Comparison of ENCODE assay signal across 7 mouse cellular contexts in genomic region chr19:54047386-54048050, GRCm38 (mm10). TPM values are rescaled to one million over a fixed set of nuclear protein-coding genes. Genes with fewer than 3 reads are reported as not detected.
A peak's percentile ranks its signal among the peaks of the same experiment; 100 is the strongest.
DNase-seq lines count a peak whose midpoint lies in the region; ATAC-seq and TF ChIP-seq lines count a peak whose summit lies in the region.

No protein-coding gene starts in this region.

- no peak for ATAC-seq in embryonic facial prominence, embryonic 15.5 days (ENCODE audit: insufficient number of reproducible peaks, low FRiP score, low TSS enrichment, low read depth)
- ATAC-seq in limb, embryonic 11.5 days (ENCODE audit: insufficient number of reproducible peaks, low FRiP score, low TSS enrichment, low read depth): no peak
- no peak for ATAC-seq in neural tube, embryonic 12.5 days (ENCODE audit: low FRiP score, low read depth)

- no peaks in the 10 kb centered on the region for H3K36me3 ChIP-seq in thymus, adult 2 months (ENCODE audit: control insufficient read depth, insufficient read depth, low read length)
- no peaks in the 10 kb centered on the region for H3K36me3 ChIP-seq in embryonic facial prominence, embryonic 15.5 days
- H3K36me3 ChIP-seq in limb, embryonic 11.5 days (ENCODE audit: control insufficient read depth, insufficient read depth, low read length): no peaks in the 10 kb centered on the region
- H3K36me3 ChIP-seq in neural tube, embryonic 12.5 days: no peaks in the 10 kb centered on the region

- H3K27ac ChIP-seq in thymus, adult 2 months (ENCODE audit: control insufficient read depth, insufficient read depth, low read length): no peak overlapping the region
- H3K27ac ChIP-seq in embryonic facial prominence, embryonic 15.5 days (replicated peaks): no peak overlapping the region
- no peak overlapping the region for H3K27ac ChIP-seq in limb, embryonic 11.5 days (replicated peaks; ENCODE audit: low read depth, low read length)
- no peak overlapping the region for H3K27ac ChIP-seq in neural tube, embryonic 12.5 days

- peak overlapping the region; percentile 99 for H3K4me2 ChIP-seq in embryonic facial prominence, embryonic 15.5 days (replicated peaks)
- peak overlapping the region; percentile 90 for H3K4me2 ChIP-seq in limb, embryonic 11.5 days (ENCODE audit: low read depth, severe bottlenecking)
- H3K4me2 ChIP-seq in neural tube, embryonic 12.5 days (replicated peaks): peak overlapping the region; percentile 100

- no peaks in the 10 kb centered on the region for H3K9me3 ChIP-seq in embryonic facial prominence, embryonic 15.5 days (replicated peaks)
- no peaks in the 10 kb centered on the region for H3K9me3 ChIP-seq in limb, embryonic 11.5 days (ENCODE audit: control insufficient read depth, low read length)
- no peaks in the 10 kb centered on the region for H3K9me3 ChIP-seq in neural tube, embryonic 12.5 days

- H3K9ac ChIP-seq in embryonic facial prominence, embryonic 15.5 days: no peak overlapping the region
- no peak overlapping the region for H3K9ac ChIP-seq in limb, embryonic 11.5 days (ENCODE audit: low read length)
- peak overlapping the region; percentile 57 for H3K9ac ChIP-seq in neural tube, embryonic 12.5 days

- under 1% methylated on average over 27 of the region's 27 CpGs for WGBS in thymus, adult 2 months
- 3% methylated on average over 27 of the region's 27 CpGs for WGBS in embryonic facial prominence, embryonic 15.5 days
- WGBS in limb, embryonic 11.5 days: under 1% methylated on average over 27 of the region's 27 CpGs
- WGBS in neural tube, embryonic 12.5 days: 1% methylated on average over 27 of the region's 27 CpGs

- no peak for TF ChIP-seq POLR2A in thymus, adult 2 months (IDR thresholded peaks at IDR 0.05; ENCODE audit: control insufficient read depth, extremely low read depth, insufficient read depth, low read length, poor library complexity)

- peaks cover 31% of the 10 kb centered on the region; the same call in 1 of the 2 replicates for H3K27me3 ChIP-seq in thymus, adult 2 months (ENCODE audit: control insufficient read depth, insufficient read depth, low read length)
- H3K27me3 ChIP-seq in embryonic facial prominence, embryonic 15.5 days: peaks cover 81% of the 10 kb centered on the region
- peaks cover 47% of the 10 kb centered on the region for H3K27me3 ChIP-seq in limb, embryonic 11.5 days (ENCODE audit: control insufficient read depth, insufficient read depth, low read length)
- peaks cover 47% of the 10 kb centered on the region for H3K27me3 ChIP-seq in neural tube, embryonic 12.5 days (replicated peaks)

- no peak for DNase-seq in thymus, adult 2 months
- no peak for DNase-seq in thymus, postnatal 25 days
- DNase-seq in limb, embryonic 11.5 days (ENCODE audit: low spot score): peak; percentile 49
- no peak for DNase-seq in cerebellum, adult 11 months
- no peak for DNase-seq in spleen, postnatal 36 days (ENCODE audit: low spot score in 2 of 2)

- 0 out of 2 replicates have a peak overlapping the region, but pooled peaks have one; percentile 1 for H3K4me3 ChIP-seq in thymus, adult 2 months (ENCODE audit: control insufficient read depth, insufficient read depth, low read length)
- peak overlapping the region; percentile 57 for H3K4me3 ChIP-seq in embryonic facial prominence, embryonic 15.5 days (replicated peaks)
- H3K4me3 ChIP-seq in limb, embryonic 11.5 days (ENCODE audit: low read depth, low read length): peak overlapping the region; percentile 33
- peak overlapping the region; percentile 53 for H3K4me3 ChIP-seq in neural tube, embryonic 12.5 days

- peaks cover 25% of the 10 kb centered on the region for H3K4me1 ChIP-seq in thymus, adult 2 months (replicated peaks; ENCODE audit: control insufficient read depth, insufficient read depth, low read length)
- H3K4me1 ChIP-seq in embryonic facial prominence, embryonic 15.5 days: peaks cover 41% of the 10 kb centered on the region
- peaks cover 14% of the 10 kb centered on the region for H3K4me1 ChIP-seq in limb, embryonic 11.5 days (ENCODE audit: control insufficient read depth, insufficient read depth, low read length)
- H3K4me1 ChIP-seq in neural tube, embryonic 12.5 days: peaks cover 26% of the 10 kb centered on the region

- TF ChIP-seq CTCF in thymus, adult 2 months (IDR thresholded peaks at IDR 0.05; ENCODE audit: borderline replicate concordance, control insufficient read depth, extremely low read depth, insufficient read depth, low read length, poor library complexity): no peak

RNA-seq across cellular contexts. Expression of gene Adra2a, which starts 3.6 kb away (rescaled TPM):
- polyA plus RNA-seq in thymus, adult 2 months (2012; rRNA removed): 2.6 and 3.0 TPM in 2 replicates
- polyA plus RNA-seq in embryonic facial prominence, embryonic 15.5 days (2015; fragmentation: Nextera tagmentation; extraction: Ambion mirVana): 1.6 and 2.1 TPM in 2 replicates
- 0.14 TPM in 1 of 2 replicates, not detected in the other for polyA plus RNA-seq in limb, embryonic 11.5 days (2014; fragmentation: Nextera tagmentation; extraction: Ambion mirVana)
- polyA plus RNA-seq in neural tube, embryonic 12.5 days (2016; fragmentation: Nextera tagmentation; extraction: Ambion mirVana): 2.7 and 3.6 TPM in 2 replicates

Comparison
In these comparisons a context has a peak if more than half of its experiments do, and no peak if none do; other contexts are left out.
1. H3K4me3 ChIP-seq: peak in every context shown above with its lines; median percentile 57 in embryonic facial prominence, embryonic 15.5 days; 53 in neural tube, embryonic 12.5 days; 33 in limb, embryonic 11.5 days; 1 in thymus, adult 2 months.